Mouse (Mus musculus): Measurements from ENCODE around the gene Ddx52. TPM values are rescaled to one million over a fixed set of nuclear protein-coding genes. Genes with fewer than 3 reads are reported as not detected.

Ddx52 gene
- polyA plus RNA-seq (2021; fragmentation: Nextera tagmentation) = 10.5 and 10.9 TPM in 2 replicates
- long read RNA-seq, experiment 1, transcript Ddx52-201 (15 exons, 3,194 nt) = major isoform, 6 of 30 reads
- long read RNA-seq, experiment 1, partial matches to known transcripts = 24 of 30 reads
- long read RNA-seq, experiment 1, other reads (novel, unspliced or antisense) = 0 of 30 reads
- long read RNA-seq, experiment 2, transcript Ddx52-201 (15 exons, 3,194 nt) = major isoform, 48 of 146 reads
- long read RNA-seq, experiment 2, partial matches to known transcripts = 89 of 146 reads
- long read RNA-seq, experiment 2, other reads (novel, unspliced or antisense) = 9 of 146 reads

GRCm38 (mm10) chr11:83941950-83942840, at the start of gene Ddx52:
Gene Ddx52 (plus strand): TSS chr11:83942062.

GRCm38 (mm10) chr11:83963991-83964921, 22.4 kb downstream of the Ddx52 start, which contains the start of gene Synrg:
Gene Synrg (plus strand): TSS chr11:83964428.

Other genes starting within 250 kb of the Ddx52 start
- 1.8 and 2.6 TPM in 2 replicates for gene Wfdc17, start 238.1 kb upstream of the Ddx52 start, polyA plus RNA-seq (2021; fragmentation: Nextera tagmentation)
- gene Wfdc18, start 233.0 kb upstream of the Ddx52 start, polyA plus RNA-seq (2021; fragmentation: Nextera tagmentation) = 7.8 and 8.6 TPM in 2 replicates
- gene Wfdc21, start 195.1 kb upstream of the Ddx52 start, polyA plus RNA-seq (2021; fragmentation: Nextera tagmentation) = not detected in 2 replicates
- 6.9 and 7.2 TPM in 2 replicates for gene Heatr6, start 188.4 kb upstream of the Ddx52 start, polyA plus RNA-seq (2021; fragmentation: Nextera tagmentation)
- gene Hnf1b, start 92.0 kb upstream of the Ddx52 start, polyA plus RNA-seq (2021; fragmentation: Nextera tagmentation) = 0.78 and 1.0 TPM in 2 replicates
- gene Synrg, start 22.4 kb downstream of the Ddx52 start, polyA plus RNA-seq (2021; fragmentation: Nextera tagmentation) = 5.9 and 7.0 TPM in 2 replicates
- 43.0 and 52.2 TPM in 2 replicates for gene Dusp14, start 127.2 kb downstream of the Ddx52 start, polyA plus RNA-seq (2021; fragmentation: Nextera tagmentation)
- gene Tada2a, start 187.5 kb downstream of the Ddx52 start, polyA plus RNA-seq (2021; fragmentation: Nextera tagmentation) = 17.2 and 17.8 TPM in 2 replicates
- gene Acaca, start 187.6 kb downstream of the Ddx52 start, polyA plus RNA-seq (2021; fragmentation: Nextera tagmentation) = 10.3 and 14.7 TPM in 2 replicates
- not detected in 2 replicates for gene Gm11437, start 225.4 kb downstream of the Ddx52 start, polyA plus RNA-seq (2021; fragmentation: Nextera tagmentation)